Mouse (Mus musculus) right cerebral cortex, adult 2 months (tissue): ENCODE data around the gene Pnpla7.
A peak's percentile ranks its signal among the peaks of the same experiment; 100 is the strongest.

Experiments used
- DNase-seq, 2 experiments: peaks; one replicate each; pipeline ENCODE4 v3.0.0; 2021 to 2022; ENCODE audit warnings: low spot score in 2 of 2

The Pnpla7 gene

GRCm38 (mm10) chr2:24987762-24988161 is 11.9 kb downstream of the Pnpla7 start:
- no peak for DNase-seq

- DNase-seq: peak; percentile 38 to 50
These were observed 19.5 kb downstream of the Pnpla7 start for GRCm38 (mm10) chr2:24995332-24995731.

- no peak for DNase-seq
These were observed 20.6 kb downstream of the Pnpla7 start for GRCm38 (mm10) chr2:24996471-24996870.

- peak; percentile 15 to 23 for DNase-seq
These were observed 24.9 kb downstream of the Pnpla7 start for GRCm38 (mm10) chr2:25000544-25001235.

GRCm38 (mm10) chr2:25003946-25004786 is 28.3 kb downstream of the Pnpla7 start:
- no peak for DNase-seq

- DNase-seq: no peak
These were observed 30.9 kb downstream of the Pnpla7 start for GRCm38 (mm10) chr2:25006767-25007166.

- DNase-seq: no peak
These were observed 32.4 kb downstream of the Pnpla7 start for GRCm38 (mm10) chr2:25008250-25008649.

- DNase-seq: no peak
These were observed 46.8 kb downstream of the Pnpla7 start for GRCm38 (mm10) chr2:25022678-25023077.

- no peak for DNase-seq
These were observed 49.3 kb downstream of the Pnpla7 start for GRCm38 (mm10) chr2:25025109-25025508.

- DNase-seq: no peak
These were observed 59.2 kb downstream of the Pnpla7 start for GRCm38 (mm10) chr2:25034994-25035393.

GRCm38 (mm10) chr2:25040089-25040488 is 64.3 kb downstream of the Pnpla7 start:
- DNase-seq: no peak

- peak; percentile 39 to 64 for DNase-seq
These were observed 75.1 kb downstream of the Pnpla7 start for GRCm38 (mm10) chr2:25050921-25051320.

- no peak for DNase-seq
These were observed 75.6 kb downstream of the Pnpla7 start for GRCm38 (mm10) chr2:25051450-25051849.

GRCm38 (mm10) chr2:25053101-25053500 is 77.3 kb downstream of the Pnpla7 start:
- no peak for DNase-seq

GRCm38 (mm10) chr2:25054221-25055067 is 78.6 kb downstream of the Pnpla7 start, which contains the start of gene Nsmf:
TSS of gene Nsmf (plus strand) at chr2:25054355.
- DNase-seq: peak; percentile 83 to 92

- peak; percentile 68 to 72 for DNase-seq
These were observed 79.2 kb downstream of the Pnpla7 start for GRCm38 (mm10) chr2:25055068-25055405.

GRCm38 (mm10) chr2:25055409-25056155 is 79.7 kb downstream of the Pnpla7 start:
- no peak for DNase-seq

GRCm38 (mm10) chr2:25058926-25059325 is 83.1 kb downstream of the Pnpla7 start:
- no peak for DNase-seq

GRCm38 (mm10) chr2:25063523-25063922 is 87.7 kb downstream of the Pnpla7 start:
- DNase-seq: no peak

GRCm38 (mm10) chr2:25064285-25064684 is 88.5 kb downstream of the Pnpla7 start:
- DNase-seq: no peak

GRCm38 (mm10) chr2:25065537-25065936 is 89.7 kb downstream of the Pnpla7 start:
- no peak for DNase-seq
